Mouse (Mus musculus) fibroblast of lung, adult 2 months (primary cell): Measurements from ENCODE around the gene Syt16.

Experiments
- DNase-seq: peaks from one replicate; pipeline ENCODE4 v3.0.0-alpha.2; 2011; ENCODE audit warnings: low read depth

Syt16 gene

GRCm38 (mm10) chr12:74105811-74106513 is 108.5 kb downstream of the Syt16 start:
- DNase-seq = no peak

- no peak for DNase-seq
Measured at GRCm38 (mm10) chr12:74108663-74109081, 111.2 kb downstream of the Syt16 start.

GRCm38 (mm10) chr12:74109462-74110068 is 112.1 kb downstream of the Syt16 start:
- no peak for DNase-seq

- no peak for DNase-seq
Measured at GRCm38 (mm10) chr12:74116825-74117224, 119.4 kb downstream of the Syt16 start.

GRCm38 (mm10) chr12:74125796-74126195 is 128.3 kb downstream of the Syt16 start:
- DNase-seq = no peak

- DNase-seq = no peak
Measured at GRCm38 (mm10) chr12:74128229-74128628, 130.8 kb downstream of the Syt16 start.

GRCm38 (mm10) chr12:74131790-74132189 is 134.3 kb downstream of the Syt16 start:
- no peak for DNase-seq

GRCm38 (mm10) chr12:74142147-74142546 is 144.7 kb downstream of the Syt16 start:
- DNase-seq = no peak

- no peak for DNase-seq
Measured at GRCm38 (mm10) chr12:74144385-74144784, 146.9 kb downstream of the Syt16 start.

- no peak for DNase-seq
Measured at GRCm38 (mm10) chr12:74160791-74161190, 163.3 kb downstream of the Syt16 start.

GRCm38 (mm10) chr12:74163080-74163479 is 165.6 kb downstream of the Syt16 start:
- DNase-seq = no peak

GRCm38 (mm10) chr12:74171257-74171656 is 173.8 kb downstream of the Syt16 start:
- no peak for DNase-seq

GRCm38 (mm10) chr12:74173902-74174301 is 176.4 kb downstream of the Syt16 start:
- no peak for DNase-seq

GRCm38 (mm10) chr12:74184596-74184995 is 187.1 kb downstream of the Syt16 start:
- no peak for DNase-seq

- no peak for DNase-seq
Measured at GRCm38 (mm10) chr12:74188243-74188785, 190.9 kb downstream of the Syt16 start.

GRCm38 (mm10) chr12:74188815-74189214 is 191.4 kb downstream of the Syt16 start:
- no peak for DNase-seq

- no peak for DNase-seq
Measured at GRCm38 (mm10) chr12:74189840-74190239, 192.4 kb downstream of the Syt16 start.

- DNase-seq = no peak
Measured at GRCm38 (mm10) chr12:74190297-74190696, 192.8 kb downstream of the Syt16 start.

- DNase-seq = peak; percentile 3
Measured at GRCm38 (mm10) chr12:74192552-74192951, 195.1 kb downstream of the Syt16 start.

- no peak for DNase-seq
Measured at GRCm38 (mm10) chr12:74201410-74201809, 203.9 kb downstream of the Syt16 start.

GRCm38 (mm10) chr12:74202431-74203042 is 205.1 kb downstream of the Syt16 start:
- no peak for DNase-seq

- DNase-seq = no peak
Measured at GRCm38 (mm10) chr12:74212156-74212555, 214.7 kb downstream of the Syt16 start.

GRCm38 (mm10) chr12:74216103-74216728 is 218.8 kb downstream of the Syt16 start:
- DNase-seq = no peak
